Mouse (Mus musculus) v-Abl transformed pro-B cells (cell line): ENCODE measurements at regions not wholly inside any gene's neighbourhood (a gene's known extent, or its start where the extent isn't known, plus 50 kb on each side); places are given as distances from the start of the nearest gene placed in this dataset.

Experiments
- in situ Hi-C, 2 experiments: fragments of 400-800 bp; cut with MboI; formaldehyde crosslinking; loops; one replicate each; pipeline ENCODE4 v1.15.1; 2025; ENCODE audit not compliant: unreplicated experiment in 2 of 2

GRCm38 (mm10) chr3:35688111-35688510 lies 65.8 kb upstream of the Atp11b start:
- in situ Hi-C loops, result loop anchor here (25.0 kb wide), 1 partner anchor 799 kb away; the partner anchor contains the start of genes 1810062G17Rik (in 2 of the 2) and Anxa5 (in 2 of the 2)

GRCm38 (mm10) chr3:35688781-35689180 lies 65.1 kb upstream of the Atp11b start:
- in situ Hi-C loops, result loop anchor here (25.0 kb wide), 1 partner anchor 799 kb away; the partner anchor contains the start of genes 1810062G17Rik (in 2 of the 2) and Anxa5 (in 2 of the 2)

GRCm38 (mm10) chr3:35693039-35693438 lies 60.9 kb upstream of the Atp11b start:
- in situ Hi-C loops, result loop anchor here (5.0 to 25.0 kb wide), 6 partner anchors 189 to 794 kb away; partner anchors contain the start of genes 1810062G17Rik (in 2 of the 2) and Anxa5 (in 2 of the 2)

DNA sequence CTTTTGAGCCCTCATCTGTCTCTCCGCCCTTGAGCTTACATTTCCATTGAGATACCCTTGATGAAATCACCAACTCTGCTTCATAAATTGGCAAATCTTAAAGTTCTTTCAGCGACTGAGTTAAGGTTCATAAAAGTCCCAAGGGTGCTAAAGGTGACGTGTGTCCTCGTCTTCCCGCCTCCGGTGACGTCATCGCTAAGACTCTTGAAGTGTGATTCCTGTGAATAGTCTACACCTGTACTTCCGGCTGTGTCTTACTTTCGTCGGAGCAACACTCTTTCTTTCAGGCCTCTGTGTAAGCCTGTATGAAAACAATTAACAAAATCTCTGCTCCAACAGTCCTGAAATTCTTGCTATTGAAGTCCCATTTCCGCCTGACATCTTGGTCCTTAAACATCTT lies 60.4 kb upstream of the Atp11b start:
- in situ Hi-C loops, result loop anchor here (5.0 to 25.0 kb wide), 6 partner anchors 189 to 794 kb away; partner anchors contain the start of genes 1810062G17Rik (in 2 of the 2) and Anxa5 (in 2 of the 2)

GRCm38 (mm10) chr3:35694241-35694640 lies 59.7 kb upstream of the Atp11b start:
- in situ Hi-C loops, result loop anchor here (5.0 to 25.0 kb wide), 6 partner anchors 188 to 793 kb away; partner anchors contain the start of genes 1810062G17Rik (in 2 of the 2) and Anxa5 (in 2 of the 2)

DNA sequence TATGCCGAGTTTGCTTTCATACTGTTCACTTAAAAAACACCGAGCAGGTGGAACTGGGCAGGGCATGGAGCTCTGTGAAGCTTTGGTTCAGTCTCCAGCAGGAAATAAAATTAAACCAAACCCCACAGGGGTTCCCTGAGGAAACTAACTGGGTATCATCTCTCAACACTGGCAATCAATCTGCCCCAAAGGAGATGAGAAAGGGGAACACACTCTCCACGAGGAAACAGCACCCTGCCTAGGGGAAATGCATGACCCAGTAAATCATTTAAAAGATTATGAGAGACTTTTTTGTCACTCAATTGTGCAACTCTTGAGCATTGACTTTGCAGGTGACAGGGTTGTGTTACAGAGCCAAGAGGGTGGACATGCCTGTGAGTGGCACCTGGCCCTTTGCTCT lies 58.0 kb upstream of the Atp11b start:
- in situ Hi-C loops, result loop anchor here (5.0 to 25.0 kb wide), 3 partner anchors 189 to 791 kb away; partner anchors contain the start of genes 1810062G17Rik (in 2 of the 2) and Anxa5 (in 2 of the 2)

GRCm38 (mm10) chr3:35699266-35699665 lies 54.6 kb upstream of the Atp11b start:
- in situ Hi-C loops, result loop anchor here (5.0 to 25.0 kb wide), 3 partner anchors 186 to 788 kb away; partner anchors contain the start of genes 1810062G17Rik (in 2 of the 2) and Anxa5 (in 2 of the 2)

- in situ Hi-C loops, result loop anchor here (5.0 to 25.0 kb wide), 3 partner anchors 185 to 787 kb away; partner anchors contain the start of genes 1810062G17Rik (in 2 of the 2) and Anxa5 (in 2 of the 2)
Measured at GRCm38 (mm10) chr3:35699979-35700378, 53.9 kb upstream of the Atp11b start.

- in situ Hi-C loops, result no loop called here
Measured at GRCm38 (mm10) chr3:35703528-35704327, 50.2 kb upstream of the Atp11b start.
